Mouse (Mus musculus) stomach, embryonic 14.5 days (tissue): ENCODE measurements around the gene Irf6. TPM values are rescaled to one million over a fixed set of nuclear protein-coding genes. Genes with fewer than 3 reads are reported as not detected.

Experiments used
- ATAC-seq: fragments of 200-750 bp; cut with Nextera tagmentation; 2 replicates; pipeline ENCODE4 v1.8.0; 2017; ENCODE audit warnings: low read depth, moderate TSS enrichment; ENCODE audit not compliant: insufficient number of reproducible peaks, insufficient read depth, low FRiP score
- H3K27ac ChIP-seq: fragments of 300-500 bp; sonication (generic); 2 replicates; pipeline ENCODE4 v1.5.1; 2014; ENCODE audit warnings: mild to moderate bottlenecking, low read length, moderate library complexity, mixed read lengths
- H3K27me3 ChIP-seq: fragments of 300-500 bp; sonication (generic); 2 replicates; pipeline ENCODE4 v1.6.1; 2014; ENCODE audit warnings: low read length, control low read depth, mixed read lengths; ENCODE audit not compliant: control insufficient read depth, insufficient read depth
- H3K36me3 ChIP-seq: fragments of 300-500 bp; sonication (generic); 2 replicates; pipeline ENCODE4 v1.6.1; 2014; ENCODE audit warnings: mild to moderate bottlenecking, control low read depth, low read length, moderate library complexity, mixed read lengths; ENCODE audit not compliant: control insufficient read depth, insufficient read depth
- H3K4me1 ChIP-seq: fragments of 300-500 bp; sonication (generic); 2 replicates; pipeline ENCODE4 v1.6.1; 2014; ENCODE audit warnings: low read length, control low read depth, mixed read lengths; ENCODE audit not compliant: control insufficient read depth, insufficient read depth
- H3K4me2 ChIP-seq: fragments of 300-500 bp; sonication (generic); replicated peaks from 2 replicates; pipeline ENCODE4 v1.6.1; 2014; ENCODE audit warnings: low read depth, low read length, control low read depth
- H3K4me3 ChIP-seq: fragments of 300-500 bp; sonication (generic); 2 replicates; pipeline ENCODE4 v1.5.1; 2014; ENCODE audit warnings: low read depth, low read length, control low read depth
- H3K9ac ChIP-seq: fragments of 300-500 bp; sonication (generic); replicated peaks from 2 replicates; pipeline ENCODE4 v1.6.1; 2014; ENCODE audit warnings: low read depth, mild to moderate bottlenecking, control low read depth, low read length, moderate library complexity, mixed read lengths
- H3K9me3 ChIP-seq: fragments of 300-500 bp; sonication (generic); 2 replicates; pipeline ENCODE4 v1.6.1; 2016; ENCODE audit warnings: low read depth, low read length, control low read depth; ENCODE audit not compliant: control insufficient read depth
- WGBS: fragments of 180-500 bp; shearing (Covaris S2); extraction: QIAGEN DNeasy Blood & Tissue Kit; methylation state at CpG from one replicate; pipeline ENCODE4 v1.1.7; 2014; 5-methylcytosine and 5-hydroxymethylcytosine counted together
- polyA plus RNA-seq: library from polyadenylated mRNA; unstranded; fragments of >200 nt; fragmentation: Nextera tagmentation; extraction: Ambion mirVana; gene quantifications from 2 replicates; pipeline ENCODE4 v1.2.1, GENCODE M21; 2014

The Irf6 gene
- polyA plus RNA-seq, 1 experiment from 2014 or later, result 56.6 TPM

- WGBS, result 73% methylated on average over 8 of the region's 8 CpGs
- H3K27ac ChIP-seq, result peak overlapping the region; percentile 56; the same call in 1 of the 2 replicates
- no peak overlapping the region for H3K4me3 ChIP-seq
Observed at GRCm38 (mm10) chr1:193157111-193157492, 4.2 kb downstream of the Irf6 start.

GRCm38 (mm10) chr1:193159163-193159562 lies 6.3 kb downstream of the Irf6 start:
- no peak for ATAC-seq
- H3K27ac ChIP-seq, result no peak overlapping the region
- H3K36me3 ChIP-seq, result no peaks in the 10 kb centered on the region
- H3K4me3 ChIP-seq, result no peak overlapping the region
- H3K27me3 ChIP-seq, result no peaks in the 10 kb centered on the region
- WGBS, result 10% methylated on average over 3 of the region's 3 CpGs
- H3K4me1 ChIP-seq, result peaks cover 31% of the 10 kb centered on the region
- H3K9ac ChIP-seq, result no peak overlapping the region
- no peaks in the 10 kb centered on the region for H3K9me3 ChIP-seq
- no peak overlapping the region for H3K4me2 ChIP-seq

More at GRCm38 (mm10) chr1:193157111-193157492, 4.2 kb downstream of the Irf6 start:
- no peaks in the 10 kb centered on the region for H3K36me3 ChIP-seq
- no peak for ATAC-seq
- no peak overlapping the region; the same call in 1 of the 2 replicates for H3K4me2 ChIP-seq
- no peaks in the 10 kb centered on the region for H3K9me3 ChIP-seq
- H3K4me1 ChIP-seq, result peaks cover 38% of the 10 kb centered on the region
- H3K9ac ChIP-seq, result no peak overlapping the region
- peaks cover 9% of the 10 kb centered on the region; the same call in 1 of the 2 replicates for H3K27me3 ChIP-seq

GRCm38 (mm10) chr1:193159613-193160012 lies 6.7 kb downstream of the Irf6 start:
- peaks cover 31% of the 10 kb centered on the region for H3K4me1 ChIP-seq
- no peak overlapping the region for H3K9ac ChIP-seq
- 48% methylated on average over 1 of the region's 1 CpGs for WGBS
- no peaks in the 10 kb centered on the region for H3K27me3 ChIP-seq
- H3K36me3 ChIP-seq, result no peaks in the 10 kb centered on the region
- ATAC-seq, result no peak
- H3K9me3 ChIP-seq, result no peaks in the 10 kb centered on the region
- H3K27ac ChIP-seq, result no peak overlapping the region
- H3K4me2 ChIP-seq, result peak overlapping the region; percentile 49; the same call in 1 of the 2 replicates
- no peak overlapping the region for H3K4me3 ChIP-seq

- H3K9ac ChIP-seq, result 0 out of 2 replicates have a peak overlapping the region, but pooled peaks have one; percentile 10
Observed at GRCm38 (mm10) chr1:193160317-193161032, 7.6 kb downstream of the Irf6 start.

GRCm38 (mm10) chr1:193167746-193168145 lies 14.8 kb downstream of the Irf6 start, which contains the start of gene A130010J15Rik:
A130010J15Rik (plus strand) TSS chr1:193168046.
- 85% methylated on average over 3 of the region's 3 CpGs for WGBS
- Histone ChIP-seq H3K36me3 (no peaks in the 10 kb centered on the region; the same call in 1 of the 2 replicates), H3K4me1 (peaks cover 14% of the 10 kb centered on the region), H3K4me2 (no peak within 1 kb of the TSS), H3K27me3 (no peaks in the 10 kb centered on the region), H3K27ac (no peak within 1 kb of the TSS), H3K9ac (no peak within 1 kb of the TSS), H3K4me3 (no peak within 1 kb of the TSS), H3K9me3 (no peaks in the 10 kb centered on the region)
- no peak for ATAC-seq

More at GRCm38 (mm10) chr1:193160317-193161032, 7.6 kb downstream of the Irf6 start:
- H3K27me3 ChIP-seq, result no peaks in the 10 kb centered on the region
- peaks cover 29% of the 10 kb centered on the region for H3K4me1 ChIP-seq
- H3K4me3 ChIP-seq, result peak overlapping the region; percentile 16
- 14% methylated on average over 18 of the region's 18 CpGs for WGBS
- peak overlapping the region; percentile 49 for H3K4me2 ChIP-seq
- no peaks in the 10 kb centered on the region; the same call in 1 of the 2 replicates for H3K36me3 ChIP-seq
- no peaks in the 10 kb centered on the region for H3K9me3 ChIP-seq
- peak overlapping the region; percentile 10; the same call in 1 of the 2 replicates for H3K27ac ChIP-seq
- ATAC-seq, result peak; percentile 66; the same call in 1 of the 2 replicates

- Histone ChIP-seq H3K9me3 (no peaks in the 10 kb centered on the region), H3K27ac (no peak overlapping the region), H3K4me1 (peaks cover 19% of the 10 kb centered on the region), H3K9ac (no peak overlapping the region), H3K27me3 (no peaks in the 10 kb centered on the region), H3K4me2 (no peak overlapping the region), H3K36me3 (no peaks in the 10 kb centered on the region; the same call in 1 of the 2 replicates), H3K4me3 (no peak overlapping the region)
- no peak for ATAC-seq
- WGBS, result 76% methylated on average over 7 of the region's 7 CpGs
Observed at GRCm38 (mm10) chr1:193169228-193169627, 16.3 kb downstream of the Irf6 start.

GRCm38 (mm10) chr1:193169856-193170255 lies 16.9 kb downstream of the Irf6 start:
- 59% methylated on average over 2 of the region's 2 CpGs for WGBS
- H3K36me3 ChIP-seq, result no peaks in the 10 kb centered on the region; the same call in 1 of the 2 replicates
- no peak for ATAC-seq
- no peaks in the 10 kb centered on the region for H3K27me3 ChIP-seq
- no peak overlapping the region for H3K4me3 ChIP-seq
- H3K4me1 ChIP-seq, result peaks cover 23% of the 10 kb centered on the region
- H3K9ac ChIP-seq, result no peak overlapping the region
- H3K4me2 ChIP-seq, result no peak overlapping the region
- no peak overlapping the region for H3K27ac ChIP-seq
- no peaks in the 10 kb centered on the region for H3K9me3 ChIP-seq

GRCm38 (mm10) chr1:193172991-193173809 lies 20.3 kb downstream of the Irf6 start:
- Histone ChIP-seq H3K9me3 (no peaks in the 10 kb centered on the region), H3K27ac (peak overlapping the region; percentile 84), H3K9ac (peak overlapping the region; percentile 80), H3K4me2 (peak overlapping the region; percentile 80), H3K36me3 (no peaks in the 10 kb centered on the region), H3K4me3 (peak overlapping the region; percentile 77), H3K4me1 (peaks cover 24% of the 10 kb centered on the region), H3K27me3 (no peaks in the 10 kb centered on the region)
- peak; percentile 99 for ATAC-seq
- under 1% methylated on average over 48 of the region's 48 CpGs for WGBS
